Mouse (Mus musculus) midbrain, embryonic 11.5 days (tissue): ENCODE results near the gene Myh13. TPM values are rescaled to one million over a fixed set of nuclear protein-coding genes. Genes with fewer than 3 reads are reported as not detected.

Source experiments
- ATAC-seq: fragments of 200-750 bp; cut with Nextera tagmentation; 2 replicates; pipeline ENCODE4 v1.8.0; 2017; ENCODE audit warnings: moderate TSS enrichment, moderate library complexity; ENCODE audit not compliant: low FRiP score
- DNase-seq: peaks from one replicate; pipeline ENCODE4 v3.0.0; 2015; ENCODE audit warnings: low spot score; ENCODE audit errors: missing footprints
- H3K27ac ChIP-seq: fragments of 300-500 bp; sonication (generic); 2 replicates; pipeline ENCODE4 v1.5.1; 2014; ENCODE audit warnings: low read depth, low read length
- H3K27me3 ChIP-seq: fragments of 300-500 bp; sonication (generic); 2 replicates; pipeline ENCODE4 v1.6.1; 2014; ENCODE audit warnings: mild to moderate bottlenecking, low read length, moderate library complexity, mixed read lengths; ENCODE audit not compliant: control insufficient read depth, insufficient read depth
- H3K36me3 ChIP-seq: fragments of 300-500 bp; sonication (generic); 2 replicates; pipeline ENCODE4 v1.6.1; 2014; ENCODE audit warnings: mild to moderate bottlenecking, low read length, moderate library complexity, mixed read lengths; ENCODE audit not compliant: control insufficient read depth, insufficient read depth
- H3K4me1 ChIP-seq: fragments of 300-500 bp; sonication (generic); 2 replicates; pipeline ENCODE4 v1.6.1; 2014; ENCODE audit warnings: low read length; ENCODE audit not compliant: control insufficient read depth, insufficient read depth
- H3K4me2 ChIP-seq: fragments of 300-500 bp; sonication (generic); 2 replicates; pipeline ENCODE4 v1.6.1; 2014; ENCODE audit warnings: mild to moderate bottlenecking, moderate library complexity
- H3K4me3 ChIP-seq: fragments of 300-500 bp; sonication (generic); 2 replicates; pipeline ENCODE4 v1.5.1; 2014; ENCODE audit warnings: low read depth, low read length
- H3K9ac ChIP-seq: fragments of 300-500 bp; sonication (generic); 2 replicates; pipeline ENCODE4 v1.6.1; 2014; ENCODE audit warnings: low read length
- H3K9me3 ChIP-seq: fragments of 300-500 bp; sonication (generic); 2 replicates; pipeline ENCODE4 v1.6.1; 2016; ENCODE audit warnings: low read length; ENCODE audit not compliant: control insufficient read depth
- WGBS: fragments of 180-500 bp; shearing (Covaris S2); extraction: QIAGEN DNeasy Blood & Tissue Kit; methylation state at CpG from one replicate; pipeline ENCODE4 v1.1.7; 2014; 5-methylcytosine and 5-hydroxymethylcytosine counted together
- polyA plus RNA-seq: library from polyadenylated mRNA; unstranded; fragments of >200 nt; fragmentation: Nextera tagmentation; extraction: Ambion mirVana; gene quantifications from 2 replicates; pipeline ENCODE4 v1.2.1, GENCODE M21; 2014

The Myh13 gene
- polyA plus RNA-seq, 1 experiment from 2014 or later: 0.11 TPM

DNA sequence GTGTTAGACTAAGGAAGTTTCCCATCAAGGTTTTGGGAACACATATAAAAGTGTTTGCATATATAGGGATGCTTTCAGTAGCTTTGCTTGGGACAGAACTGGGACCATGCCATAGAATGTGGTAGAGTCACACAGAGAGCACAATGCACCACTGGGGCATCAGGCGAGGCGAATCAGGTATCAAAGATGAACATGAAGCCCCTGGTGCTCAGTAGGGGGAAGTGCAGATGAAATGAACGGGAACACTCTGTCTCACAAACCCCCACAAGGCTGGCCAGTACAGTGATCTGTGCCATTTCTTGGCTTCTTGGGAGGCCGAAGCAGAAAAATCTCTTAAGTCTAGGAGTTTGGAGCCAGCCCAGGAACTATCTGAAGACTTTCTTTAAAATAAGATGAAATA lies 31.6 kb downstream of the Myh13 start:
- no peak overlapping the region for H3K27ac ChIP-seq
- DNase-seq: no peak
- no peak for ATAC-seq
- H3K4me2 ChIP-seq: no peak overlapping the region
- no peaks in the 10 kb centered on the region for H3K9me3 ChIP-seq
- no peaks in the 10 kb centered on the region for H3K36me3 ChIP-seq
- H3K4me1 ChIP-seq: no peaks in the 10 kb centered on the region
- no peaks in the 10 kb centered on the region for H3K27me3 ChIP-seq
- H3K9ac ChIP-seq: no peak overlapping the region
- no peak overlapping the region for H3K4me3 ChIP-seq
- WGBS: 55% methylated on average over 4 of the region's 4 CpGs

DNA sequence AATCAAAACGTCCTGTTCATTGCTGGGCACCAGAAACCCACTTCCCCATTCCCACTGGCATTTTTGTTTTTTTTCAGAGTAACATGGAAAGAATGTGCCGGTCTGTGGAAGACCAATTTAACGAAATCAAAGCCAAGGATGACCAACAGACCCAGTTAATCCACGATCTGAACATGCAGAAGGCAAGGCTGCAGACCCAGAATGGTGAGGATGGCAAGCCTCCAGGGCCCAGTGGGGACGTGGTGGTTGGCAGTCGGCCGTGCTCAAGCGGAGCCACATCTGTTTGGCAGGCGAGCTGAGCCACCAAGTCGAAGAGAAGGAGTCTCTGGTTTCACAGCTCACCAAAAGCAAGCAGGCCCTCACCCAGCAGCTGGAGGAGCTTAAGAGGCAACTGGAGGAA lies 36.6 kb downstream of the Myh13 start:
- Histone ChIP-seq H3K4me1 (no peaks in the 10 kb centered on the region), H3K27me3 (no peaks in the 10 kb centered on the region), H3K4me2 (no peak overlapping the region), H3K9me3 (no peaks in the 10 kb centered on the region), H3K9ac (no peak overlapping the region), H3K27ac (no peak overlapping the region), H3K36me3 (no peaks in the 10 kb centered on the region), H3K4me3 (no peak overlapping the region)
- ATAC-seq: no peak
- no peak for DNase-seq
- WGBS: 84% methylated on average over 10 of the region's 10 CpGs

DNA sequence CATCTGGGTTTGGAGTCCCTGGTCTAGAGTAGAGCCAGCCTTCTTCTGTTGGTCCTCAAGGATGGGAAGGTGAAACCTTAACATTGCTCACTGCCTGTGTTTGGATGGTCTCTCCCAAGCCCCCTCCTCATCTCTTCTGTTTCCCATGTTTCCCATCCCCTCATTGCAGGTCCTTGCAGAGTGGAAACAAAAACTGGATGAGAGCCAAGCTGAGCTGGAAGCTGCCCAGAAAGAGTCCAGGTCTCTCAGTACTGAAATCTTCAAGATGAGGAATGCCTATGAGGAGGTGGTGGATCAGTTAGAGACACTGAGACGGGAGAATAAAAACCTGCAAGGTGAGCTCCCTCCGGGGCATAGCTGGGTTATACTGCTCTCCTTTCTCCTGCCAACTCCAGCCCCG lies 40.8 kb downstream of the Myh13 start:
- Histone ChIP-seq H3K27ac (no peak overlapping the region), H3K4me3 (no peak overlapping the region), H3K4me1 (no peaks in the 10 kb centered on the region), H3K9me3 (no peaks in the 10 kb centered on the region), H3K27me3 (no peaks in the 10 kb centered on the region), H3K4me2 (no peak overlapping the region), H3K9ac (no peak overlapping the region), H3K36me3 (no peaks in the 10 kb centered on the region)
- ATAC-seq (no peak), DNase-seq (no peak)
- 85% methylated on average over 3 of the region's 3 CpGs for WGBS

DNA sequence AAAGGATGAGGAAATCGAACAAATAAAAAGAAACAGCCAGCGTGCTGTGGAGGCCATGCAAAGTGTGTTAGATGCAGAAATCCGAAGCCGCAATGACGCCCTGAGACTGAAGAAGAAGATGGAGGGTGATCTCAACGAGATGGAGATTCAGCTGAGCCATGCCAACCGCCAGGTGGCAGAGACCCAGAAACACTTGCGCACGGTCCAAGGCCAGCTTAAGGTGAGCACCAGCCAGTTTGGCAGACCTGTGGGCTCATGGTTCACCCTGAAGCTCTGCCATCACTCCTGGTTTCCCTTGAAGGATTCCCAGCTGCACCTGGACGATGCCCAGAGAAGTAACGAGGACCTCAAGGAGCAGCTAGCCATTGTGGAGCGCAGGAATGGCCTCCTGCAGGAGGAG lies 43.1 kb downstream of the Myh13 start:
- Histone ChIP-seq H3K36me3 (no peaks in the 10 kb centered on the region), H3K27ac (no peak overlapping the region), H3K4me2 (no peak overlapping the region), H3K27me3 (no peaks in the 10 kb centered on the region), H3K4me1 (no peaks in the 10 kb centered on the region), H3K9me3 (no peaks in the 10 kb centered on the region), H3K9ac (no peak overlapping the region), H3K4me3 (no peak overlapping the region)
- ATAC-seq (no peak), DNase-seq (no peak)
- 93% methylated on average over 12 of the region's 12 CpGs for WGBS

DNA sequence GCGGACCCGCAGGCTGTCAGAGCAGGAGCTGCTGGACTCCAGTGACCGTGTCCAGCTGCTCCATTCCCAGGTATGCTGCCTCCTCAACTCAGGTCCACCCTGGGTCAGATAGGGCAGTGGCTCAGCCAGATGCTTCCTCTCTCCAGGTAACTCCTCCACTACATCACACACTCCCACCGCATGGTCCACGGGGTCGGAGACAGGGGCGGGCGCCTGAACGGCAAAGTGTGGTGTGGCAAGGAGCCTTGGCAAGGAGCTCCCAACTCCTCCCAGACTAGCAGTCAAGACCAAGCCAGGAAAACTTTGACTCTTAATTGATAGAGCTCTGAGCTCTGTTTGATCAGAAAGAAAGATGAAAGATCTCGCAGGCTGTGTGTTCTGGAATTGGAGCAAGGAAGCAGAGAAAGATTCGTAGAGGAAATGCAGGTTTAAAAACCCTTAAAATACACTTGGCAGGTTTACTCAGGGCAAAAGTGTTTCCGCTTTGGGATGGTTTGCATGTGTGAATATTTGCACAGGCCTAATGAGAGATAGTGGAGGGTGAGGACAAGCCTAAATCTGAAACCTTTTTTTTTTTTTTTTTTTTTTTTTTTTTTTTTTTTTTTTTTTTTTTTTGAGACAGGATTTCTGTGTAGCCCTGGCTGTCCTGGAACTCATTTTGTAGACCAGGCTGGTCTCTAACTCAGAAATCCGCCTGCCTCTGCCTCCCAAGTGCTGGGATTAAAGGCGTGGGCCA lies 43.7 kb downstream of the Myh13 start:
- Histone ChIP-seq H3K4me2 (no peak overlapping the region), H3K4me3 (no peak overlapping the region), H3K27me3 (no peaks in the 10 kb centered on the region), H3K27ac (no peak overlapping the region), H3K36me3 (no peaks in the 10 kb centered on the region), H3K9ac (no peak overlapping the region), H3K9me3 (no peaks in the 10 kb centered on the region), H3K4me1 (no peaks in the 10 kb centered on the region)
- 89% methylated on average over 14 of the region's 14 CpGs for WGBS
- ATAC-seq: no peak
- DNase-seq: no peak

DNA sequence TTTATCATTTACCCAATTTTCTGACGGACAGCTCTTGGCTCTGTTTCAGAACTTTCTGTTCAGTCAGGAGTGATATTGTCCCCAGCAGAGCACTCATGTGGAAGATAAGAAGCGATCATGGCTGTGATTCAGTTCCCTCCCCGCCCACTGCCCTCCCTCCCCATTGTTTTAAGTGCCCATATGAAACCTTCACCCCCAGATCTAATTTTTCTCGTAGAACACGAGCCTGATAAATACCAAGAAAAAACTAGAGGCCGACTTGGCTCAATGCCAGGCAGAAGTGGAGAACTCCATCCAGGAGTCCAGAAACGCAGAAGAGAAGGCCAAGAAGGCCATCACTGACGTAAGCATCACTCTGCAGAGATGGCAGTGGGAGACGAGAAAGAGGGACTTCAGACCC lies 45.5 kb downstream of the Myh13 start:
- no peak for ATAC-seq

DNA sequence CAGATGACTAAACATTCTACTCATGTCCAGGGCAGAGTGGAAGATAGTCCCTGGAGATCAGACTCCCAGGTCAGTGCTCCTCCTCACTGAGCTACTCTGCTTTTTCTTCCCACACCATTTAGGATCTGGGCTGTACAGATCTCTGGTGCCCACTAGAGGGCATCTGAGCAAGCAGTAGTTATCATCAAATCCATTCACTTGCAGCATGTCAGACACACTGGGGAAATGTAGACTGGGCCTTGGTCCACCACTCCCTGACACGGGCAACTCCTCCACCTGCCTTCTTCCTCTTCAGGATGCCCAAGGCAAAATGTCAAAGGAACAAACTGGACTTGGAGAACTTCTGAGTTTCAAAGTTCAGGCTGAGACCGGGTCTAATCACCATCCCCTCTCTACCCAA lies 51.9 kb downstream of the Myh13 start:
- H3K27me3 ChIP-seq: no peaks in the 10 kb centered on the region
- no peak overlapping the region for H3K27ac ChIP-seq
- no peak overlapping the region for H3K4me3 ChIP-seq
- ATAC-seq: no peak
- H3K4me1 ChIP-seq: no peaks in the 10 kb centered on the region
- DNase-seq: no peak
- H3K36me3 ChIP-seq: no peaks in the 10 kb centered on the region
- whole genome bisulfite sequencing: 69% methylated on average over 2 of the region's 2 CpGs
- H3K9me3 ChIP-seq: no peaks in the 10 kb centered on the region
- no peak overlapping the region for H3K9ac ChIP-seq
- no peak overlapping the region for H3K4me2 ChIP-seq

More for the DNA sequence above, 45.5 kb downstream of the Myh13 start:
- WGBS: 80% methylated on average over 9 of the region's 9 CpGs
- H3K27ac ChIP-seq: no peak overlapping the region
- H3K4me1 ChIP-seq: no peaks in the 10 kb centered on the region
- DNase-seq: no peak
- no peak overlapping the region for H3K4me2 ChIP-seq
- H3K27me3 ChIP-seq: no peaks in the 10 kb centered on the region
- no peak overlapping the region for H3K9ac ChIP-seq
- H3K4me3 ChIP-seq: no peak overlapping the region
- H3K9me3 ChIP-seq: no peaks in the 10 kb centered on the region
- H3K36me3 ChIP-seq: no peaks in the 10 kb centered on the region

DNA sequence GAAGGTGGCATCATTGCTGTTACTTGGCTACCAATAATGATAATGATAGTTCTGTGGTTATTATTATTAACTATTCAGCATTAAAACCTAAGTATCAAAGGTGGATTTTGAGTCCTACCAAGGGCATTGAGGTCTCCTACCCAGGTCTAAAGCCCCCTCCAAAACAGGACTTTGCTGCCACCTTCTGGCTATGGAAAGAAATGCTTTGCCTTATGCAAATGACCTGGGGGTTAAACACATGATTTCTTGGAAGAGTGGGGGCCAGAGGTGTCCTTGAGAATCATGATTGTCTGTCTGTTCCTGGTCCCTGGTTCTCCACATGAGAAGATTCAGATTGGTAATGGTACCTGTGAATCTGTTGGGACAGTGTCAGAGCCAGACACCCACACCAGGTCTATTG lies 54.9 kb downstream of the Myh13 start:
- Histone ChIP-seq H3K4me3 (no peak overlapping the region), H3K9me3 (no peaks in the 10 kb centered on the region), H3K27me3 (no peaks in the 10 kb centered on the region), H3K27ac (no peak overlapping the region), H3K4me1 (peaks cover 11% of the 10 kb centered on the region), H3K9ac (no peak overlapping the region), H3K36me3 (no peaks in the 10 kb centered on the region), H3K4me2 (no peak overlapping the region)
- DNase-seq (no peak), ATAC-seq (no peak)

DNA sequence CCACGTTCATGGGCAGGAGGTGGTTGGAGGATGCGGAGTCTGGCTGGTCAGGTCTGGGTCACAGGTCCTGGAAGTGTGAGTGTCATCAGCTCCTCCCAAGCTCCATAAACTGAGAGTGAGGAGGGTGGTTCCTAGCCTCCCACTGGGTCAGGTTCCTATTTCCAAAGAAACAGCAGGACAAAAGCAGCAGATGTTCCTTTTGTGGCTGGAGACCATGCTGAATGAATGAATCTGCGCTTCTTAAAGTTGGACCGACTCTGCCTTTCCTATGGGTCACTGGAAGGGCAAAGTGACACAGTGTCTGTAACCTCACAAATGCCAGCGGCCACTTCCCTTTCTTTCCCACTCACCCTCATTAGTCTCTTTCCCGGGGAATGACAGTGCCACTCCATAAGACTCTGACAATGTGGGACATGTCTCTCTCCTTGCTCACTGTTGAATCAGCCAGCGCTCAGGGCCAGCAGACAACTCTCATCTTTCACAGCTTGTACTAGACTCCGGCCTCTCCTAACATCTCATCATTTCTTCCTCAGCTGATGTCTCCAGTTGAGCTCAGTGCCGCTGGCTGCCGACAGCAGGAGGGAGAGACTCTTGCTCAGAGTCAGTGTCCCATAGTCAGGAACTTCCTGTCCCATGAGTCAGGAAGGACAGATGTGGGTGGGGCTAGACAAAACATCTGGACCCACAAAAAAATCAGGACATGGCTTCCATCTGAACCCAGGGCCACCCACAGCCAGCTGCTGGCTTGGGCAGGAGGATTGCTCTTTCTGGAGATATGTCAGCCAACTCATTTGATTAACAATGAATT lies 58.4 kb downstream of the Myh13 start:
- ATAC-seq (no peak), DNase-seq (peak; percentile 89)
- no peaks in the 10 kb centered on the region for H3K9me3 ChIP-seq
- no peak overlapping the region for H3K27ac ChIP-seq
- peaks cover 11% of the 10 kb centered on the region for H3K4me1 ChIP-seq
- H3K27me3 ChIP-seq: no peaks in the 10 kb centered on the region
- no peak overlapping the region for H3K4me2 ChIP-seq
- H3K9ac ChIP-seq: no peak overlapping the region
- H3K36me3 ChIP-seq: no peaks in the 10 kb centered on the region
- WGBS: 21% methylated on average over 10 of the region's 10 CpGs
- H3K4me3 ChIP-seq: no peak overlapping the region
